ENCODE assay signal across 7 mouse cellular contexts in genomic region chr2:24974906-24975703, GRCm38 (mm10). TPM values are rescaled to one million over a fixed set of nuclear protein-coding genes. Genes with fewer than 3 reads are reported as not detected.
DNase-seq lines count a peak whose midpoint lies in the region; ATAC-seq lines count a peak whose summit lies in the region.

TSS of gene Mrpl41 (minus strand) at chr2:24975098.

- H3K27ac ChIP-seq in embryonic facial prominence, embryonic 12.5 days: peak within 1 kb of the TSS; percentile 93
- peak within 1 kb of the TSS; percentile 75 for H3K27ac ChIP-seq in limb, embryonic 11.5 days (replicated peaks; ENCODE audit: low read depth, low read length)
- H3K27ac ChIP-seq in midbrain, embryonic 14.5 days (replicated peaks; ENCODE audit: low read depth, low read length): peak within 1 kb of the TSS; percentile 88

- H3K4me3 ChIP-seq in embryonic facial prominence, embryonic 12.5 days: peak within 1 kb of the TSS; percentile 80
- peak within 1 kb of the TSS; percentile 77 for H3K4me3 ChIP-seq in limb, embryonic 11.5 days (ENCODE audit: low read depth, low read length)
- H3K4me3 ChIP-seq in midbrain, embryonic 14.5 days (replicated peaks; ENCODE audit: low read depth, low read length): peak within 1 kb of the TSS; percentile 63

- under 1% methylated on average over 64 of the region's 64 CpGs for WGBS in embryonic facial prominence, embryonic 12.5 days
- 0% methylated on average over 64 of the region's 64 CpGs for WGBS in limb, embryonic 11.5 days
- WGBS in midbrain, embryonic 14.5 days: under 1% methylated on average over 64 of the region's 64 CpGs

- H3K9ac ChIP-seq in embryonic facial prominence, embryonic 12.5 days: peak within 1 kb of the TSS; percentile 71
- H3K9ac ChIP-seq in limb, embryonic 11.5 days (ENCODE audit: low read length): peak within 1 kb of the TSS; percentile 67
- peak within 1 kb of the TSS; percentile 84 for H3K9ac ChIP-seq in midbrain, embryonic 14.5 days (replicated peaks; ENCODE audit: low read length)

- H3K4me2 ChIP-seq in embryonic facial prominence, embryonic 12.5 days (replicated peaks): peak within 1 kb of the TSS; percentile 94
- H3K4me2 ChIP-seq in limb, embryonic 11.5 days (ENCODE audit: low read depth, severe bottlenecking): peak within 1 kb of the TSS; percentile 90
- peak within 1 kb of the TSS; percentile 64 for H3K4me2 ChIP-seq in midbrain, embryonic 14.5 days (ENCODE audit: low read length)

- no peaks in the 10 kb centered on the region for H3K27me3 ChIP-seq in embryonic facial prominence, embryonic 12.5 days
- H3K27me3 ChIP-seq in limb, embryonic 11.5 days (ENCODE audit: control insufficient read depth, insufficient read depth, low read length): no peaks in the 10 kb centered on the region
- H3K27me3 ChIP-seq in midbrain, embryonic 14.5 days (ENCODE audit: control insufficient read depth, insufficient read depth, low read length): no peaks in the 10 kb centered on the region

- ATAC-seq in embryonic facial prominence, embryonic 12.5 days (ENCODE audit: insufficient number of reproducible peaks, insufficient read depth, low FRiP score, low TSS enrichment): peak; percentile 99
- ATAC-seq in limb, embryonic 11.5 days (ENCODE audit: insufficient number of reproducible peaks, low FRiP score, low TSS enrichment, low read depth): peak; percentile 99
- ATAC-seq in midbrain, embryonic 14.5 days (ENCODE audit: low FRiP score, low TSS enrichment): peak; percentile 100

- H3K4me1 ChIP-seq in embryonic facial prominence, embryonic 12.5 days: peaks cover 17% of the 10 kb centered on the region; the same call in 1 of the 2 replicates
- H3K4me1 ChIP-seq in limb, embryonic 11.5 days (ENCODE audit: control insufficient read depth, insufficient read depth, low read length): peaks cover 7% of the 10 kb centered on the region; the same call in 1 of the 2 replicates
- peaks cover 20% of the 10 kb centered on the region for H3K4me1 ChIP-seq in midbrain, embryonic 14.5 days (ENCODE audit: control insufficient read depth, insufficient read depth, low read length)

- no peaks in the 10 kb centered on the region for H3K9me3 ChIP-seq in embryonic facial prominence, embryonic 12.5 days
- no peaks in the 10 kb centered on the region for H3K9me3 ChIP-seq in limb, embryonic 11.5 days (ENCODE audit: control insufficient read depth, low read length)
- no peaks in the 10 kb centered on the region for H3K9me3 ChIP-seq in midbrain, embryonic 14.5 days (ENCODE audit: control insufficient read depth, low read length)

- H3K36me3 ChIP-seq in embryonic facial prominence, embryonic 12.5 days: peaks cover 32% of the 10 kb centered on the region
- peaks cover 2% of the 10 kb centered on the region for H3K36me3 ChIP-seq in limb, embryonic 11.5 days (ENCODE audit: control insufficient read depth, insufficient read depth, low read length)
- peaks cover 33% of the 10 kb centered on the region for H3K36me3 ChIP-seq in midbrain, embryonic 14.5 days (ENCODE audit: control insufficient read depth, insufficient read depth, low read length)

- peak; percentile 97 for DNase-seq in adrenal gland, postnatal 25 days
- peak; percentile 100 for DNase-seq in heart, adult 11 months
- DNase-seq in kidney, adult 18-20 months: peak; percentile 95
- DNase-seq in limb, embryonic 11.5 days (ENCODE audit: low spot score): peak; percentile 97
- peak; percentile 99 for DNase-seq in midbrain, embryonic 14.5 days
- peak; percentile 90 to 95 for DNase-seq in spleen, adult 18-20 months

RNA-seq across cellular contexts. Expression of gene Mrpl41, which starts in this region (rescaled TPM):
- total RNA-seq in adrenal gland, postnatal 25 days (2021): 87.6 and 101 TPM in 2 replicates
- 138 and 144 TPM in 2 replicates for polyA plus RNA-seq in embryonic facial prominence, embryonic 12.5 days (2016; fragmentation: Nextera tagmentation; extraction: Ambion mirVana)
- 132 and 136 TPM in 2 replicates for polyA plus RNA-seq in limb, embryonic 11.5 days (2014; fragmentation: Nextera tagmentation; extraction: Ambion mirVana)
- 160 and 178 TPM in 2 replicates for polyA plus RNA-seq in midbrain, embryonic 14.5 days (2014; fragmentation: Nextera tagmentation; extraction: Ambion mirVana)

Comparison
In these comparisons a context has a peak if more than half of its experiments do, and no peak if none do; other contexts are left out.
1. Peak in every context shown above with its lines: DNase-seq, ATAC-seq, H3K4me3 ChIP-seq and H3K27ac ChIP-seq.